Mouse (Mus musculus) naive thymus-derived CD4-positive, alpha-beta T cell, adult 2 months (primary cell): Measurements from ENCODE around the gene Rin1.
"Not testable (repeated sequence)": the region's sequence is repeated elsewhere in the genome, so short reads cannot be mapped to it uniquely, and the experiment has no call there.

ENCODE experiments used
- DNase-seq: peaks from one replicate; pipeline ENCODE4 v3.0.0-alpha.2; 2011; ENCODE audit warnings: low read depth

Rin1 gene

GRCm38 (mm10) chr19:5068570-5069234, 18.4 kb downstream of the Rin1 start:
- DNase-seq: no peak

DNA sequence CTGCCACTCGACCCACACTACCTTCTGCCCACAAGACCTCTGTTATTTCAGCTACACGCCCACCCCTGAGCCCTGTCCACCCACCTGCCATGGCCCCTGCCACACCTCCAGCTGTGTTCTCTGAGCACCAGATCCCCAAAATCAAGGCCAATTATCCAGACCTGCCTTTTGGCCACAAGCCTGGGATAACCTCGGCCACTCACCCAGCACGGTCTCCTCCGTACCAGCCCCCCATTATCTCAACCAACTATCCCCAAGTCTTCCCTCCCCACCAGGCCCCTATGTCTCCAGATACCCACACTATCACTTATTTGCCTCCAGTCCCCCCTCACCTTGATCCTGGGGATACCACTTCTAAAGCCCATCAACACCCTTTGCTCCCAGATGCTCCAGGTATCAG, 19.2 kb downstream of the Rin1 start:
- DNase-seq: no peak

GRCm38 (mm10) chr19:5069978-5070377, 19.7 kb downstream of the Rin1 start:
- DNase-seq: no peak

GRCm38 (mm10) chr19:5071077-5071476, 20.8 kb downstream of the Rin1 start:
- no peak for DNase-seq

DNA sequence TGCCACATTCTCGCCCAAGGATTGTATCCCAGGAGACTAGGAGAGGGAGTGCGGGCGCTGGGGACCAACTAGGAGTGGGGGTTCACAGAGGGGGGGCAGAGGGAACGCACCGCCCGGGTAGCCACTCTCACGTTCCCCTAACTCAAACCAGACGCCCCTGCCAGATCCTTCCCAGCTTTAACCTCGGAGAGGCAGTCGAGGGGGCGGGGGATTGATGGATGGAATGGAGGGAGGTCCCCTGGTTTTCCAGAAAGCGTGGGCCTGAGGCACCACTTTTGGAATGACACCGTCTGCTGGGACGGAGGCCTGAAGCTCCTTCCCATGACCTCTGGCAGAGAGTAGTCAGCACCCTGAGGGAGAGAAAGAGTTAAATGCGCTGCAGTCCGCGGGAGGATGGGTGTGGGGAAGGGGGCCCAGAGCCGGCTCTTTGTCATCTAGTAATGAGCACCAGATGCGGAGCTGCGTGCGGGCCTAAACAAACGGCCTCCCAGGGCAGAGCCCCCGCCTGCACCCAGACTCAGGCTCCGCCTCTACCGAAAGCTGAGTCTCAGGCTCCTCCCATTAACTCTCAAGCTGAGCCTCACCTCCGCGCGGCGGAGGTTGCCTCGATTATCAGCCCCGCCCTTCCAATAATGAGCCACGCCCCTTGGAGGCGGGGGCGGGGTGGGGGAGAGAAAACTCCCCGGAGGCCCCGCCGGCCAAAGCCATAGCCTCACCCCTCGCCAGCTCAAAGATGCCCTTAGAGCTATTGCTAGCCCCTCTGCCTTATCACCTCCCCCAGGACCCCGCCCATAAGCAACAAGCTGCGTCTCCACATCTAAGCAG, 21.5 kb downstream of the Rin1 start:
- peak; percentile 69 for DNase-seq

DNA sequence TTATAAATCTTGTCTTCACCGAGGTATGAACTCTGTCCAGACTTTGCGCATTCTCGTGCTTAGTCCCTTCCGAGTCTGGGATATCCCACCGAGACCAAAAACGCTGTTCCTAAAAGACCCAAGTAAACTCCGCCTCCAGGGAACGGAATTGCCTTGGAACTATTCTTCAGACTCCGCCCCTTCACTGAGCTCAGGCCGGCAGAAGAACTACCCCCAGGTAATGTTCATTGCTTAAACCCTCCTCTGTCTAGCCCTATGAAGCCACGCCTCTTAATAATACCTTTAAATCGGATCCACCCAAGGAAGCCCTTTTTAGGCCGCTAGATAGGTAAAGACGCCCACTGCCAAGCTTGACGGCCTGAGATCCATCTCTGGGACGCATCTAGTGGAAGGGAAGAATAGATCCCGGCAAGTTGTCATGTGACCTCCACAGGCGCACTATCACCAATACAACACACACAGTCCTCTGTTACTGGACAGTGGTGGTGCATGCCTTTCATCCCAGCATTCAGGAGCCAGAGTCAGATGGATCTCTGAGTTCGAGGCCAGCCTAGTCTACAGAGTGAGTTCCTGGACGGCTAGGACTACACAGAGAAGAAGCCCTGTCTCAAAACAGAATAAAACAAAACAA, 22.2 kb downstream of the Rin1 start:
- no peak for DNase-seq

DNA sequence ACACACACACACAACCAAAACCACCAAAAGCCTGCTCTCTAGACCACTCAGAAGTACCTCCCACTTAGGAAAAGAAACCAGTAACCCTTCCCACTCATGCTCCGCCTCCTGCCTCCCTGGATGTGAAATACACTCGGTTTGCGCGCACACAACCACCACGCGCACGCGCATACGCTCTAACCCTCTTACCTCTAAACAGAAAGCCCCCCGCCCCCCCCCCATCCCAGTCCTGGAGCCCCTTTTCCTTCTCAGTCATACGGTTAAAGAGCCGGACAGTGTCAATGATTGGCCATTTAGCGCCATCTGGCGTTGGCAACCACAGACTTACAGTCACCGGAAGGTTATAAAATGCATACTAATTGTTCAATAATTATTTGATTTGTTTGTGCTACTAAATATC, 22.7 kb downstream of the Rin1 start:
- DNase-seq: peak; percentile 71

- no peak for DNase-seq
Observed at GRCm38 (mm10) chr19:5073518-5073917, 23.2 kb downstream of the Rin1 start.

- DNase-seq: no peak
Observed at GRCm38 (mm10) chr19:5079279-5079678, 29.0 kb downstream of the Rin1 start.

GRCm38 (mm10) chr19:5082005-5082404, 31.7 kb downstream of the Rin1 start:
- DNase-seq: no peak

DNA sequence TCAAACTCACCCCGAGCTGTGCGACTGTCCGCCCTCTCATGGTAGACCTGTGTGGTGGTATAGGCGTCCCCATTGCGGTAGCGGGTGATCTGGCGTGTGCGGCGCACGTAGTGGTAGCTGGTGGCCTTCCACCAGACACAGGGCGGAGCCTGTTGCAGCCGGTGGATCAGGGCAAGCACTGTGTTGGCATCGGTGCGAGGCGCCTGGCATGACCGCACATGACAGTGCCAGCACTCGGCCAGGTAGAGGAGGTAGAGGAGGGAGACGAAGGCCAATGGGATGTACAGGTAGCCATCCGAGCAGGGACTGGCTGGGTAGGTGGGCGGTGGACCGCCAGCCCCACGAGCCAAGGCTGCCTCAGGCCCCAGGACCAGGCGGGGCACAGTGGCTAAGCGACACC, 32.3 kb downstream of the Rin1 start:
- no peak for DNase-seq

DNA sequence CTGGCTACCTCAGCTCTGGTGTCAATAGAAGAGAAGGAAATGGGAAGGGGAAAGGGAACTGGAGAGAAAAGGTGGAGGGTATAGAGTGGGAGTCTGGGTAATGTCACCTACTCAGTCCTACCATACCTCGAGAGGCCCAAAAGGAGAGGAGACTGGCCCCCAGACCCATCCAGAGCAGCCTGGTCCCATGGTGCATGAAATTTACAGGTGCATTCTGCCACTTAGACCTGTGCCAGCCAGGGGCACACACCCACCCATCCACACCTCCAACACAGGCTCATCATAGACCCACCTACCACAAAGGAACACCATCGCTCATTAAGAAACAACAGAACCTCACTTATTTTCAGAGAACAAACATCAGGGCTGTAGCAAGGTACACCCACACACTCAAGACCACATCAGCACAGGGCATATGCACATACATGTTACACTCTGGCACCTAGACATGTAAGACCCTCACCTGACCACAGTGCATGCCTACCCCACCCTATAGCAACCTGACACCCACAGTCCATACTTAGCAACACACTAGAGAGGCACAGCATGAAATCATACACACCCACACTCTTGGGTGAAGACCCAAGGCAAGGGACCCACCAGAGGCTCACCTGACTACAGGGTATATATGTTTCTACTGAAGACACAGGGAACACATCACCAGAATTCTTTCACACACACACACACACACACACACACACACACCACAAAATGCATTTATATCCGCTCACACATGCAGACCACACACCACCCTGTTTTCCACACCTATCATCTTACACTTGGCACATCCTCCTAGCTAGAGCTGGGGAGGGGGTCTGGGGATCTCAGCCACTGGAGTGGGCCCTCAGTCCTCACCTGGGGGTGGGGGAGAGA, 33.9 kb downstream of the Rin1 start:
- no peak for DNase-seq

GRCm38 (mm10) chr19:5084834-5085144, 34.5 kb downstream of the Rin1 start:
- DNase-seq: no peak

GRCm38 (mm10) chr19:5085145-5085863, 35.0 kb downstream of the Rin1 start, which contains the start of gene Tmem151a:
Tmem151a (minus strand) TSS chr19:5085531.
- DNase-seq: no peak

DNA sequence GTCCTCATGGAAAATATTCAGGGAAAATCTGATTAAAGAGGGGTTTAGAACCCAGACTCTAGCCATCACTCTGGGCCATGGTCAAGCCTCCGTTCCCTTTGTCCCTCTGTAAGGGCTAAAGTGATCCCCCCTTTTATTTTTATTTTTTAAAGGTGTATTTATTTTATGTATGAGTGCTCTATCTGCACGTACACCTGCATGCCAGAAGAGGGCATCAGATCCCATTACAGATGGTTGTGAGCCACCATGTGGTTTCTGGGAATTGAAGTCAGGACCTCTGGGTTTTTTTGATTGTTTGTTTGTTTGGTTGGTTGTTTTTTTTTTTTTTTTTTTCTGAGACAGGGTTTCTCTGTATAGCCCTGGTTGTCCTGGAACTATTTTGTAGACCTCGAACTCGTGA, 36.3 kb downstream of the Rin1 start:
- DNase-seq: not testable (repeated sequence)

- DNase-seq: peak; percentile 98
Observed at GRCm38 (mm10) chr19:5087884-5088728, 37.8 kb downstream of the Rin1 start, which contains the start of gene Yif1a. Yif1a (plus strand) TSS chr19:5088538.

- DNase-seq: no peak
Observed at GRCm38 (mm10) chr19:5089324-5089723, 39.0 kb downstream of the Rin1 start.

GRCm38 (mm10) chr19:5092083-5092482, 41.8 kb downstream of the Rin1 start:
- no peak for DNase-seq

DNA sequence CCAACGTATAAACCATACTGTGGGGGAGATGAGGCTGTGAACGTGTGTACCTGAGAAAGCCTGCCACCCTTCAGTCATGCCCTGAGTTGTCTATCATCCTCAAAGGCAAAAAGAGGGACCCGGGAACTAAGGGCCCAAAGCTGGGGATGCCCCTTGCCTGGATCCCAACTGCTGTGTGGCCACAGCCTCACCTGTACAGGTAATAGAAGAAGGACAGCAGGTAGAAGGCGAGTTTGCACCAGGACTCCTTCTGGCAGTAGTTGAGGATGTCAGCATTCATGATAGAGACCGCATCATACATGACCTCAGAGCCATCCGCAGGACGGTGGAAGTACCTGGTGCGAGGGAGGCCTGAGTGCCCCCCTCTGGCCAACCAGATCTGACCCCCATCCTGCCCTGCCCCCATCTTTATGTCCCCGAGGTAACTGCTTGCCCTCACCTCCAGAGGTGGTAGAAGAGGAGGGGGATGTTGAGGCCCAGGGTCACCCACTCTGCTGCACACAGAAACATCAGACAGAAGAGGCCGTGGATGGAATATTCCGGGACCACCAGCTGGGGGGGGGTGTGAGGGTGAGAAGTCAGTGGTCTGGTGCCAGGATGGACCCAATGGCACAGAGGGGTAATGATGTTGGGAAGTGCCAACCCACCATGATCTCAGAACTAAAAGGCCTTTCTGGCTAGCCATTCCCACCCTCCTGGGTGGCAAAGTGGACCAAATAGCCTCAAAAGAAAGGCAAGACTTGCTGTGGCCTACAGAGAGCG, 43.4 kb downstream of the Rin1 start:
- DNase-seq: no peak

- peak; percentile 89 for DNase-seq
Observed at GRCm38 (mm10) chr19:5094243-5094632, 44.0 kb downstream of the Rin1 start.
